ENCODE assay signal across 13 mouse cellular contexts in the genomic region with DNA sequence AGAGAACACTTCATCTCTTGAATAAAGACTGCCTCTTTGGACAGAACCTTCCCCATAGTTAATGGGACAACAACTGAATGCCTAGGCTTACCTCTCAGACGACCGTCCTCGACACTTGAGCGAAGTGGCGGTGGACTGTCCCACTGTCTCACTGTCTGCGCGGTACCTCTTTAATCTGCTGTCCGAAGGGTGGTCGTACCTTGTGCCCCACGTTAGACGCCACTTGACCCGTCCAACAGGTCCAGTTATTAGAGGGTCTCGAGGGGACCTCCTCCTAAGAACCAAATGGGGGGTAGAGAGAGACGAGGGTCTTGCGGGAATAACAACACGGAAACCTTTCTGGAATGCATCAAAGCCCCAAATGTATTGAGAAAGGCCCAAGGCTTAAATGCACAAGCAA. TPM values are rescaled to one million over a fixed set of nuclear protein-coding genes. Genes with fewer than 3 reads are reported as not detected.
"Had no signal": no experiment of that assay in that cellular context is flagged by ENCODE, and none has a peak within 500 bp of the region (broad histone marks: within the 10 kb centered on the region; RNA-seq: fewer than 3 reads in every experiment).

No protein-coding gene starts in this region.

RNA-seq across cellular contexts. Expression of a gene that starts 26.2 kb away (rescaled TPM):
- polyA plus RNA-seq: small intestine, adult 2 months had no signal

RNA-seq across cellular contexts. Expression of a gene that starts 53.8 kb away (rescaled TPM):
- polyA plus RNA-seq: neural tube, embryonic 13.5 days; neural tube, embryonic 14.5 days; neural tube, embryonic 15.5 days; small intestine, adult 2 months; spleen, adult 2 months; stomach, embryonic 14.5 days; stomach, embryonic 15.5 days; stomach, embryonic 16.5 days; stomach, postnatal 0 days; testis, adult 2 months; thymus, adult 2 months; thymus, postnatal 0 days; urinary bladder, adult 2 months had no signal
